Mouse (Mus musculus) embryonic facial prominence, embryonic 15.5 days (tissue): ENCODE measurements around the gene Rxfp4. TPM values are rescaled to one million over a fixed set of nuclear protein-coding genes. Genes with fewer than 3 reads are reported as not detected.

ENCODE experiments used
- ATAC-seq: fragments of 200-750 bp; cut with Nextera tagmentation; 2 replicates; pipeline ENCODE4 v1.8.0; 2017; ENCODE audit warnings: low read depth, moderate TSS enrichment; ENCODE audit not compliant: insufficient number of reproducible peaks, low FRiP score, low TSS enrichment
- H3K27ac ChIP-seq: fragments of 300-500 bp; sonication (generic); replicated peaks from 2 replicates; pipeline ENCODE4 v1.5.1; 2015; ENCODE audit warnings: mild to moderate bottlenecking, inconsistent platforms
- H3K27me3 ChIP-seq: fragments of 300-500 bp; sonication (generic); 2 replicates; pipeline ENCODE4 v1.6.1; 2015; ENCODE audit warnings: inconsistent platforms
- H3K36me3 ChIP-seq: fragments of 300-500 bp; sonication (generic); 2 replicates; pipeline ENCODE4 v1.6.1; 2015; ENCODE audit warnings: mild to moderate bottlenecking, inconsistent platforms
- H3K4me1 ChIP-seq: fragments of 300-500 bp; sonication (generic); 2 replicates; pipeline ENCODE4 v1.6.1; 2015; ENCODE audit warnings: inconsistent platforms
- H3K4me2 ChIP-seq: fragments of 300-500 bp; sonication (generic); replicated peaks from 2 replicates; pipeline ENCODE4 v1.6.1; 2015; ENCODE audit warnings: mild to moderate bottlenecking, inconsistent platforms
- H3K4me3 ChIP-seq: fragments of 300-500 bp; sonication (generic); replicated peaks from 2 replicates; pipeline ENCODE4 v1.5.1; 2015; ENCODE audit warnings: mild to moderate bottlenecking, inconsistent platforms
- H3K9ac ChIP-seq: fragments of 300-500 bp; sonication (generic); 2 replicates; pipeline ENCODE4 v1.6.1; 2015; ENCODE audit warnings: inconsistent platforms
- H3K9me3 ChIP-seq: fragments of 300-500 bp; sonication (generic); replicated peaks from 2 replicates; pipeline ENCODE4 v1.6.1; 2016; ENCODE audit warnings: inconsistent platforms
- WGBS: fragments of 180-500 bp; shearing (Covaris S2); methylation state at CpG from one replicate; pipeline ENCODE4 v1.1.7; 2015; 5-methylcytosine and 5-hydroxymethylcytosine counted together
- polyA plus RNA-seq: library from polyadenylated mRNA; unstranded; fragments of >200 nt; fragmentation: Nextera tagmentation; extraction: Ambion mirVana; gene quantifications from 2 replicates; pipeline ENCODE4 v1.2.1, GENCODE M21; 2015

Rxfp4 gene
- polyA plus RNA-seq, 1 experiment from 2014 or later = not detected

DNA sequence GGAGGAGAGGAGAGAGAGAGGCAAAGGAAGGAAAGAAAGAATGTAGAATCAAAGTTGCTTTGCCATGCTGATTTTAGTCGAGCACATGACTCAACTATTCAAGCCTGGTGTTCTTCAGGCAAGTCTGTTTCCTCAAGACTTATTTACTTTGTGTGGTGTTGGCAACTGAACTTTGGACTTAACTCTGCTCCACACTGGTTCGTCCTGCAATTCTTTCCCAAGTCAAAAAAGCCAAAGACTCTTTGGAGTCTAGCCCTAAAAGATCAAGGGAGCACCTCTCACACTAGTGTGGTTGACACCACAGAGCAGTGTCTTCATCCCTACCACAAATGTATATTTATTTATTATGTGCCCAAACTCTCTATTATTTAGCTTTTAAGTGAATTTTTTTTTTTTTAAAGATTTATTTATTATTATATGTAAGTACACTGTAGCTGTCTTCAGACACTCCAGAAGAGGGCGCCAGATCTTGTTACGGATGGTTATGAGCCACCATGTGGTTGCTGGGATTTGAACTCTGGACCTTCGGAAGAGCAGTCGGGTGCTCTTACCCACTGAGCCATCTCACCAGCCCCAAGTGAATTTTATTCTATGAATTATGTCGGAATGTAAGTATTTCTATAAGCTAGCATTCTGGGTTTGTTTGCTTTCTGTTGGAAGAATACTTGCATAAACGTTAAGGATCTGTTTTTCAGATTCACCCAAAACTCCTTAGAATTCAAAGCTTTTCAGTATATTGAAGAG lies 31.5 kb upstream of the Rxfp4 start:
- Histone ChIP-seq H3K27ac (peak overlapping the region; percentile 99), H3K9me3 (no peaks in the 10 kb centered on the region), H3K4me2 (peak overlapping the region; percentile 54), H3K9ac (no peak overlapping the region), H3K27me3 (no peaks in the 10 kb centered on the region), H3K36me3 (peaks cover 17% of the 10 kb centered on the region), H3K4me3 (peak overlapping the region; percentile 96), H3K4me1 (peaks cover 13% of the 10 kb centered on the region)
- no peak for ATAC-seq
- 56% methylated on average over 8 of the region's 8 CpGs for WGBS

- Histone ChIP-seq H3K4me2 (no peak overlapping the region), H3K36me3 (peaks cover 12% of the 10 kb centered on the region; the same call in 1 of the 2 replicates), H3K27ac (no peak overlapping the region), H3K9ac (no peak overlapping the region), H3K4me1 (peaks cover 13% of the 10 kb centered on the region), H3K27me3 (no peaks in the 10 kb centered on the region), H3K9me3 (no peaks in the 10 kb centered on the region), H3K4me3 (no peak overlapping the region)
- 91% methylated on average over 2 of the region's 2 CpGs for WGBS
- ATAC-seq = no peak
Measured at GRCm38 (mm10) chr3:88683814-88684213, 30.9 kb upstream of the Rxfp4 start.

- H3K27me3 ChIP-seq = no peaks in the 10 kb centered on the region
- no peaks in the 10 kb centered on the region for H3K9me3 ChIP-seq
- 10% methylated on average over 11 of the region's 11 CpGs for WGBS
- peaks cover 3% of the 10 kb centered on the region; the same call in 1 of the 2 replicates for H3K4me1 ChIP-seq
- H3K4me2 ChIP-seq = peak overlapping the region; percentile 64
- peak overlapping the region; percentile 33 for H3K4me3 ChIP-seq
- no peaks in the 10 kb centered on the region for H3K36me3 ChIP-seq
- ATAC-seq = 0 out of 2 replicates have a peak, but pooled peaks have one; percentile 47
- H3K9ac ChIP-seq = peak overlapping the region; percentile 45
- no peak overlapping the region for H3K27ac ChIP-seq
Measured at GRCm38 (mm10) chr3:88677399-88677798, 24.5 kb upstream of the Rxfp4 start.

DNA sequence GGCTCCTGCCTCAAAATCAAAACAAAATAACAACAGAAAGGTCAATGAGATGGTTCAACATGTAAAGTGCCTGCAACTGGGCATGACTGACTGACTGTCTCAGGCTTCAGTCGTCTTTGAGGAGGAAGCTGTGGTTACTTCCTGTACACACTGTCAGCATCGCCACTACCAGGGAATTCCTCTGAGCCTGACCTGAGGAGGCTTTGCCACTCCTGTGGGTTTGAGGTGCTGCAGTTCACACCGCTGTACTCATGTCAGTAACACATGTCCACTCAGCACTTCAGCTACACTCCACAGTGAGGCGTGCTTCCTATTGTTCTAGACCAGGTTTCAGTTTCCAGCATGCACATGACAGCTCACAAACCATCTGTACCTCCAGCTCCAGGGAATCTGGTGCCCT lies 11.2 kb upstream of the Rxfp4 start:
- Histone ChIP-seq H3K4me1 (no peaks in the 10 kb centered on the region), H3K4me3 (no peak overlapping the region), H3K27me3 (no peaks in the 10 kb centered on the region), H3K27ac (no peak overlapping the region), H3K4me2 (no peak overlapping the region), H3K36me3 (no peaks in the 10 kb centered on the region), H3K9me3 (no peaks in the 10 kb centered on the region), H3K9ac (no peak overlapping the region)
- ATAC-seq = no peak
- WGBS = 70% methylated on average over 4 of the region's 4 CpGs

DNA sequence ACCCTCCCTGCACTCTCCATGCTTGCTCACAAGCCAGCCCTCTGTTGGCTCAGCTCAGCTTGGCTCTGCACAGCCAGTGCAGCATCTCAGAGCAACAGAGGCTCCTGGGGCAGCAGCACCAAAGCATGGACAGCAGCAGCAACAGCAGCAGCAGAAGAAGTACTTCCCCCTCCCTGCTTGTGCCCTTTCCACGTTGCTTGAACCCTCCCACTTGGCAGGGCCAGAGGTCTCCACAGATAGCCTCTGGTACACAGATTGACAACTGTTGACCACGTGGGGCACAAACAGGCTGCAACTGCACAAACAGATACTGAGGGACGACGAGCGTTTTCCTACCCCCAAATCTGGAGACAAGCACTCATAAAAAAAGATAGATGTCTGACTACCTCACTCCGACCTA lies 6.9 kb upstream of the Rxfp4 start:
- 43% methylated on average over 6 of the region's 6 CpGs for WGBS
- Histone ChIP-seq H3K27ac (no peak overlapping the region), H3K4me3 (no peak overlapping the region), H3K4me1 (0 out of 2 replicates have a peak, but pooled peaks cover 5% of the 10 kb centered on the region), H3K9me3 (no peaks in the 10 kb centered on the region), H3K27me3 (no peaks in the 10 kb centered on the region), H3K36me3 (no peaks in the 10 kb centered on the region), H3K9ac (no peak overlapping the region), H3K4me2 (no peak overlapping the region)
- no peak for ATAC-seq

GRCm38 (mm10) chr3:88658441-88659127 lies 5.6 kb upstream of the Rxfp4 start:
- Histone ChIP-seq H3K27me3 (no peaks in the 10 kb centered on the region), H3K9me3 (no peaks in the 10 kb centered on the region), H3K27ac (no peak overlapping the region), H3K4me1 (peaks cover 10% of the 10 kb centered on the region; the same call in 1 of the 2 replicates), H3K36me3 (no peaks in the 10 kb centered on the region), H3K9ac (no peak overlapping the region), H3K4me2 (no peak overlapping the region), H3K4me3 (no peak overlapping the region)
- 58% methylated on average over 5 of the region's 5 CpGs for WGBS
- ATAC-seq = no peak

DNA sequence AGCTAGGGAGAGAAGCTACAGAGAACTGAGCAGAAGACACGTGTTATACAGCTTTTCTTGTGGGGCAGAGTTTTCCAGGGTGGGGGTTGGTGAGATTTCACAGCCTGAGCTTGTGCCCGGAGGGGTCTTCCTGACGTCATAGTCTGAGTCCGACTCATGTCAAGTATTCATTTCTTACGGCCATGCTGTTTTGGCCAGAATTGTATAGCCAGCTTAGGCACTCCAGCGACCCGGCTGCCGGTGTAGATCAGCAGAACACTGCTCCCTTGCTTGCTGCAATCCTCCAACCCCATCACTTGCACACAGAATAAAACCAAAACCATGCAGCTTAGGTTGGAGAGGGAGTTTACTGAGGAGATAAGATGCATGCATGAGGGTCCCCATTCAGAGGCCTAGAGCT lies 2.7 kb upstream of the Rxfp4 start:
- H3K4me1 ChIP-seq = peaks cover 10% of the 10 kb centered on the region; the same call in 1 of the 2 replicates
- H3K9ac ChIP-seq = no peak overlapping the region
- no peak overlapping the region for H3K27ac ChIP-seq
- no peak for ATAC-seq
- H3K27me3 ChIP-seq = no peaks in the 10 kb centered on the region
- H3K36me3 ChIP-seq = no peaks in the 10 kb centered on the region
- no peak overlapping the region for H3K4me3 ChIP-seq
- no peaks in the 10 kb centered on the region for H3K9me3 ChIP-seq
- no peak overlapping the region for H3K4me2 ChIP-seq
- 57% methylated on average over 8 of the region's 8 CpGs for WGBS

DNA sequence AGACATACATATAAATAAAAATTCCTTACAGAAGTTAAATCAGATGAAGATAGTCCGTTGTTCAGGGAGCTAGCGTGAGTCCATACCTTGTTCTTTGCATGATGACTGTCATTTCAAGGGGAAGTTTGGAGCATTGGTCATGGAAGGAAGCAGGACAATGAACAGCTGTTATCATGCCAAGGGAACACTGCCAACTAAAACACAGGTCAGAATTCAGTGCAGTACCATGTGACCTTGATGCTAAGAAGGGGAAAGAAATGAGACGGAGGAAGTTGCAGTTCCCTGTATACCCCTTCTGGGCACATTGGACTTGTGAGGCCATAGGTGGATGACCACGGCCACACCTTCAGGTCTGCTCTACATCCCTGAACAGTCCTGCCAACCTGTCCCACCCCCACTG lies 1.7 kb upstream of the Rxfp4 start:
- Histone ChIP-seq H3K4me2 (no peak overlapping the region), H3K4me1 (peaks cover 10% of the 10 kb centered on the region; the same call in 1 of the 2 replicates), H3K36me3 (no peaks in the 10 kb centered on the region), H3K9ac (no peak overlapping the region), H3K4me3 (no peak overlapping the region), H3K27ac (no peak overlapping the region; the same call in 1 of the 2 replicates), H3K9me3 (no peaks in the 10 kb centered on the region), H3K27me3 (no peaks in the 10 kb centered on the region)
- no peak; the same call in 1 of the 2 replicates for ATAC-seq
- WGBS = 57% methylated on average over 4 of the region's 4 CpGs

DNA sequence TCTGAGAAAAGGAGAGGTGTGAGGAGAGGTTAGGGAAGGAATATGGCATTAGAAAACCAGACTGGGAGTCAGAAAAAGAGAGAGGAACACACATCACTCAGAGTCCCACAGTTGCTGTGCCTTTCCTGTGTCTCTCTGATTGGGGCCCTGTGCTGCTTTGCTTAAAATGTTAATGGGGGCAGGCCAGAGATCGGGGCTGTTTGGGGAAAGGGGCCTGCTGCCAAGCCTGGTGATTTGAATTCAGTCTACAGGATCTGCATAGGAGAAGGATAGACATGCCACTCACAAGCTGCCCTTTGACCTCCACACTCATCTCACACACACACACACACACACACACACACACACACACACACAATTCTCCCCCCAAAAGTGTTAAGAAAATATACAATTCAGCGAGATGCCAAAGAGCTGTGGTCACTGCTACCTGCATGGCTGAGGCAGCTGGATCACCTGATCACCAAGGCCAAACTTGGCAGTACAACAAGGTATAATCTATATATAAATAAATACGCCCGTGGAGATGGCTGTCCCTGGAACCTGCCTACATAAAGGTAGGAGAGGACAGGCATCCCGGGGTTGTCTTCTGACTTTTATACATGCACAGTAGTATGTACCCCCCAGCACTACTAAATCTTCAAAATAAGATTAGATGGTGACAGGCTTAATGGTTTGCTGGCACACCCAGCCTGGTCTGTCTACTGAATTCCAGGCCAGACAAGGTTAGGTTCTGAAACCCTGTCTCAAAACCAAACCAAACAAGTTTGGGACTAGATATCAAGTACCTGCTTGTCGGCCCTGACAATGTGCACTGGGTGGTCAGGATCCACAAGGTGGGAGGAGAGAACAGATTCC lies 801 bp upstream of the Rxfp4 start:
- H3K36me3 ChIP-seq = no peaks in the 10 kb centered on the region
- H3K9me3 ChIP-seq = no peaks in the 10 kb centered on the region
- H3K4me2 ChIP-seq = no peak overlapping the region
- no peak for ATAC-seq
- H3K27ac ChIP-seq = no peak overlapping the region; the same call in 1 of the 2 replicates
- H3K4me3 ChIP-seq = no peak overlapping the region
- 64% methylated on average over 6 of the region's 6 CpGs for WGBS
- no peak overlapping the region for H3K9ac ChIP-seq
- no peaks in the 10 kb centered on the region for H3K27me3 ChIP-seq
- peaks cover 10% of the 10 kb centered on the region; the same call in 1 of the 2 replicates for H3K4me1 ChIP-seq

- Histone ChIP-seq H3K27ac (no peak overlapping the region), H3K9me3 (no peaks in the 10 kb centered on the region), H3K4me3 (no peak overlapping the region), H3K27me3 (no peaks in the 10 kb centered on the region), H3K36me3 (peaks cover 16% of the 10 kb centered on the region), H3K9ac (no peak overlapping the region), H3K4me1 (peaks cover 13% of the 10 kb centered on the region; the same call in 1 of the 2 replicates), H3K4me2 (no peak overlapping the region)
- WGBS = 79% methylated on average over 18 of the region's 18 CpGs
- no peak for ATAC-seq
Measured at GRCm38 (mm10) chr3:88651669-88652618, 998 bp downstream of the Rxfp4 start.
